ENCODE assay signal across 16 mouse cellular contexts in the genomic region with DNA sequence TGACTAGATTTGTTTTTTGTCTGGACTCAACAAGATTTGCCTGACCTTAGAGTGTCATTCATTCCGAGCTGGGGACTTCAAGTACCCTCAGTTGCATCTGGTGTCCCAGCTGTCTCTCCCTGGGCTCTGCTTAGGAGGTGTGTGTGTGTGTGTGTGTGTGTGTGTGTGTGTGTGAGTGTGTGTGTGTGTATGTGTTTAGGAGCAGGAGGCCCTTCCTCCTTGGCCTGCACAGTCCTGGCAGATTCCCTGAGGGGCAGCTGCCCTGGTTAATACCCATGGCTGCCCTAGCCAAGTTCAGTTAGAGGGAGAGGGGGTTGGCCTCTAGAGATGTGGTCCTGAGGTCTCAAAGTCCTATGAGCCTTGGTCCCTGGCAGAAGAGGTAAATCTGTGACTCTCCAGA.
A peak's percentile ranks its signal among the peaks of the same experiment; 100 is the strongest.
DNase-seq lines count a peak whose midpoint lies in the region; ATAC-seq and TF ChIP-seq lines count a peak whose summit lies in the region.
"Had no signal": no experiment of that assay in that cellular context is flagged by ENCODE, and none has a peak within 500 bp of the region (broad histone marks: within the 10 kb centered on the region; RNA-seq: fewer than 3 reads in every experiment).

No protein-coding gene starts in this region.

- no peak for TF ChIP-seq POLR2A in lung, adult 2 months (IDR thresholded peaks at IDR 0.05; ENCODE audit: borderline replicate concordance, extremely low read depth, low read depth, low read length)

- H3K4me3 ChIP-seq in lung, embryonic 15.5 days: no peak overlapping the region
- no peak overlapping the region for H3K4me3 ChIP-seq in lung, adult 2 months (replicated peaks; ENCODE audit: extremely low read depth, low read depth, low read length)
- H3K4me3 ChIP-seq in forebrain, postnatal 0 days (ENCODE audit: low read depth, low read length): no peak overlapping the region
- no peak overlapping the region for H3K4me3 ChIP-seq in midbrain, embryonic 16.5 days (ENCODE audit: low read depth, low read length)
- H3K4me3 ChIP-seq in liver, embryonic 12.5 days: no peak overlapping the region
- H3K4me3 ChIP-seq: erythroblast, embryonic 14.5 days; neural tube, embryonic 15.5 days had no signal

- peak; percentile 24 for DNase-seq in gastrocnemius, postnatal 14 days
- no peak for DNase-seq in gastrocnemius, adult 8-10 months (ENCODE audit: low spot score in 2 of 2)
- DNase-seq in lung, adult 2 months: no peak
- no peak for DNase-seq in forebrain, postnatal 0 days
- no peak for DNase-seq in thymus, postnatal 4 days
- DNase-seq: adrenal gland, postnatal 25 days; cerebellum, postnatal 25 days; right cerebral cortex, adult 18-20 months had no signal

- peaks cover 43% of the 10 kb centered on the region for H3K4me1 ChIP-seq in lung, embryonic 15.5 days
- no peaks in the 10 kb centered on the region for H3K4me1 ChIP-seq in lung, adult 2 months (ENCODE audit: control insufficient read depth, insufficient read depth, low read length)
- H3K4me1 ChIP-seq in forebrain, postnatal 0 days (ENCODE audit: insufficient read depth): peaks cover 9% of the 10 kb centered on the region; the same call in 1 of the 2 replicates
- H3K4me1 ChIP-seq in midbrain, embryonic 16.5 days (ENCODE audit: control insufficient read depth, insufficient read depth, low read length): peaks cover 7% of the 10 kb centered on the region
- H3K4me1 ChIP-seq in liver, embryonic 12.5 days: no peaks in the 10 kb centered on the region

- H3K9me3 ChIP-seq in lung, embryonic 15.5 days: no peaks in the 10 kb centered on the region
- no peaks in the 10 kb centered on the region for H3K9me3 ChIP-seq in forebrain, postnatal 0 days (ENCODE audit: low read length)
- H3K9me3 ChIP-seq in midbrain, embryonic 16.5 days (replicated peaks; ENCODE audit: control insufficient read depth, low read length, poor library complexity, severe bottlenecking): no peaks in the 10 kb centered on the region
- H3K9me3 ChIP-seq in liver, embryonic 12.5 days (replicated peaks): no peaks in the 10 kb centered on the region
- H3K9me3 ChIP-seq: neural tube, embryonic 15.5 days had no signal

- no peaks in the 10 kb centered on the region for H3K36me3 ChIP-seq in lung, embryonic 15.5 days
- no peaks in the 10 kb centered on the region for H3K36me3 ChIP-seq in forebrain, postnatal 0 days (ENCODE audit: insufficient read depth)
- no peaks in the 10 kb centered on the region for H3K36me3 ChIP-seq in midbrain, embryonic 16.5 days (ENCODE audit: control insufficient read depth, insufficient read depth, low read length)
- H3K36me3 ChIP-seq in liver, embryonic 12.5 days: no peaks in the 10 kb centered on the region
- H3K36me3 ChIP-seq: G1E; neural tube, embryonic 15.5 days had no signal

- ATAC-seq in lung, embryonic 15.5 days (ENCODE audit: borderline replicate concordance, extremely low read depth, low FRiP score, low TSS enrichment): no peak
- peak; percentile 30; the same call in 1 of the 2 replicates for ATAC-seq in forebrain, postnatal 0 days
- 0 out of 2 replicates have a peak, but pooled peaks have one; percentile 29 for ATAC-seq in midbrain, embryonic 16.5 days
- ATAC-seq in liver, embryonic 12.5 days: no peak
- ATAC-seq: intestine, postnatal 0 days had no signal

- intact Hi-C loops in gastrocnemius, postnatal 14 days (cut with DNase I; ENCODE audit: low total_unique reads): no loop called here

- H3K4me2 ChIP-seq in lung, embryonic 15.5 days: no peak overlapping the region
- H3K4me2 ChIP-seq in forebrain, postnatal 0 days (ENCODE audit: low read depth): no peak overlapping the region
- no peak overlapping the region for H3K4me2 ChIP-seq in midbrain, embryonic 16.5 days (ENCODE audit: low read length)
- no peak overlapping the region for H3K4me2 ChIP-seq in liver, embryonic 12.5 days
- H3K4me2 ChIP-seq: heart, embryonic 11.5 days; neural tube, embryonic 15.5 days had no signal

- no peaks in the 10 kb centered on the region for H3K27me3 ChIP-seq in lung, embryonic 15.5 days
- no peaks in the 10 kb centered on the region for H3K27me3 ChIP-seq in forebrain, postnatal 0 days (ENCODE audit: insufficient read depth, low read length)
- no peaks in the 10 kb centered on the region; the same call in 1 of the 2 replicates for H3K27me3 ChIP-seq in midbrain, embryonic 16.5 days (ENCODE audit: control insufficient read depth, insufficient read depth, low read depth, low read length)
- no peaks in the 10 kb centered on the region for H3K27me3 ChIP-seq in liver, embryonic 12.5 days (replicated peaks)
- H3K27me3 ChIP-seq: neural tube, embryonic 15.5 days had no signal

- 20% methylated on average over 1 of the region's 1 CpGs for WGBS in lung, embryonic 15.5 days
- WGBS in lung, adult 2 months: 42% methylated on average over 1 of the region's 1 CpGs
- WGBS in forebrain, postnatal 0 days: 40% methylated on average over 1 of the region's 1 CpGs
- 36% methylated on average over 1 of the region's 1 CpGs for WGBS in midbrain, embryonic 16.5 days
- WGBS in liver, embryonic 12.5 days (ENCODE audit: insufficient replicate concordance): 58% methylated on average over 1 of the region's 1 CpGs

- peak overlapping the region; percentile 88; the same call in 1 of the 2 replicates for H3K27ac ChIP-seq in lung, embryonic 15.5 days
- H3K27ac ChIP-seq in forebrain, postnatal 0 days (ENCODE audit: low read depth, low read length): no peak overlapping the region
- no peak overlapping the region for H3K27ac ChIP-seq in midbrain, embryonic 16.5 days (ENCODE audit: low read length)
- H3K27ac ChIP-seq in liver, embryonic 12.5 days: no peak overlapping the region
- H3K27ac ChIP-seq: neural tube, embryonic 15.5 days had no signal

- no peak overlapping the region for H3K9ac ChIP-seq in lung, embryonic 15.5 days
- no peak overlapping the region for H3K9ac ChIP-seq in forebrain, postnatal 0 days
- no peak overlapping the region for H3K9ac ChIP-seq in midbrain, embryonic 16.5 days (ENCODE audit: low read depth, low read length)
- no peak overlapping the region for H3K9ac ChIP-seq in liver, embryonic 12.5 days
- H3K9ac ChIP-seq: neural tube, embryonic 15.5 days had no signal

- no peak for TF ChIP-seq CTCF in lung, adult 2 months (IDR thresholded peaks at IDR 0.05; ENCODE audit: insufficient read depth, low read length)
- no peak for TF ChIP-seq CTCF in forebrain, postnatal 0 days (IDR thresholded peaks at IDR 0.05; ENCODE audit: low read depth)

Comparison
In these comparisons a context has a peak if more than half of its experiments do, and no peak if none do; other contexts are left out.
1. ATAC-seq: peak in forebrain, postnatal 0 days (single experiment) and midbrain, embryonic 16.5 days (single experiment); none in lung, embryonic 15.5 days (single experiment) and liver, embryonic 12.5 days (single experiment).